ENCODE assay signal across 26 mouse cellular contexts in genomic region chr2:160901656-160902412, GRCm38 (mm10). TPM values are rescaled to one million over a fixed set of nuclear protein-coding genes. Genes with fewer than 3 reads are reported as not detected.
"Had no signal": no experiment of that assay in that cellular context is flagged by ENCODE, and none has a peak within 500 bp of the region (broad histone marks: within the 10 kb centered on the region; RNA-seq: fewer than 3 reads in every experiment).

No protein-coding gene starts in this region.

- H3K9ac ChIP-seq: kidney, embryonic 15.5 days; limb, embryonic 12.5 days; liver, embryonic 12.5 days; liver, embryonic 15.5 days; lung, embryonic 15.5 days; midbrain, embryonic 13.5 days; neural tube, embryonic 13.5 days; stomach, embryonic 15.5 days had no signal

- H3K4me2 ChIP-seq: kidney, embryonic 15.5 days; limb, embryonic 12.5 days; liver, embryonic 12.5 days; liver, embryonic 15.5 days; lung, embryonic 15.5 days; midbrain, embryonic 13.5 days; neural tube, embryonic 13.5 days; stomach, embryonic 15.5 days had no signal

- H3K27me3 ChIP-seq: kidney, embryonic 15.5 days; limb, embryonic 12.5 days; liver, embryonic 15.5 days; lung, embryonic 15.5 days; midbrain, embryonic 13.5 days; neural tube, embryonic 13.5 days; stomach, embryonic 15.5 days had no signal

- H3K4me1 ChIP-seq: kidney, embryonic 15.5 days; limb, embryonic 12.5 days; liver, embryonic 12.5 days; liver, embryonic 15.5 days; lung, embryonic 15.5 days; midbrain, embryonic 10.5 days; midbrain, embryonic 13.5 days; neural tube, embryonic 13.5 days; stomach, embryonic 15.5 days had no signal

- H3K27ac ChIP-seq: kidney, embryonic 15.5 days; left cerebral cortex, adult 2 months; limb, embryonic 12.5 days; liver, embryonic 12.5 days; liver, embryonic 15.5 days; lung, embryonic 15.5 days; midbrain, embryonic 10.5 days; midbrain, embryonic 13.5 days; neural tube, embryonic 13.5 days; stomach, embryonic 15.5 days had no signal

- ATAC-seq: liver, embryonic 12.5 days; midbrain, embryonic 13.5 days; midbrain, embryonic 16.5 days had no signal

- H3K36me3 ChIP-seq: liver, embryonic 12.5 days; liver, embryonic 15.5 days; lung, embryonic 15.5 days; midbrain, embryonic 13.5 days; neural tube, embryonic 13.5 days; stomach, embryonic 15.5 days had no signal

- H3K4me3 ChIP-seq: kidney, embryonic 15.5 days; left cerebral cortex, adult 2 months; limb, embryonic 12.5 days; liver, embryonic 12.5 days; liver, embryonic 15.5 days; lung, embryonic 15.5 days; megakaryocyte, embryonic 14.5 days; midbrain, embryonic 10.5 days; midbrain, embryonic 13.5 days; myocyte; neural tube, embryonic 13.5 days; stomach, embryonic 15.5 days had no signal

- H3K9me3 ChIP-seq: kidney, embryonic 15.5 days; limb, embryonic 12.5 days; liver, embryonic 12.5 days; liver, embryonic 15.5 days; lung, embryonic 15.5 days; midbrain, embryonic 10.5 days; midbrain, embryonic 13.5 days; neural tube, embryonic 13.5 days; stomach, embryonic 15.5 days had no signal

- DNase-seq: kidney, postnatal 10 days; kidney, postnatal 36 days; layer of hippocampus, postnatal 36 days; liver; lung, adult 18-20 months; lung, postnatal 10 days; lung, postnatal 36 days; retina, postnatal 1 day; right cerebral cortex, postnatal 25 days; spleen, adult 18-20 months; thymus, postnatal 25 days had no signal

RNA-seq across cellular contexts. Expression of gene Emilin3, which starts 10.3 kb away (rescaled TPM):
- total RNA-seq: monocyte, adult 5-6 weeks; neutrophil, adult 5-6 weeks had no signal
- polyA plus RNA-seq: myocyte had no signal

RNA-seq across cellular contexts. Expression of gene Lpin3, which starts 21.4 kb away (rescaled TPM):
- total RNA-seq: monocyte, adult 5-6 weeks; neutrophil, adult 5-6 weeks had no signal
